Mouse (Mus musculus): Measurements from ENCODE around the gene Kcnb1.
"Not testable (repeated sequence)": the region's sequence is repeated elsewhere in the genome, so short reads cannot be mapped to it uniquely, and the experiment has no call there.

Kcnb1 gene

GRCm38 (mm10) chr2:167205918-167206629 lies 16.1 kb upstream of the Kcnb1 start:
- no peak for DNase-seq (ENCODE audit: low read depth, low spot score)

DNA sequence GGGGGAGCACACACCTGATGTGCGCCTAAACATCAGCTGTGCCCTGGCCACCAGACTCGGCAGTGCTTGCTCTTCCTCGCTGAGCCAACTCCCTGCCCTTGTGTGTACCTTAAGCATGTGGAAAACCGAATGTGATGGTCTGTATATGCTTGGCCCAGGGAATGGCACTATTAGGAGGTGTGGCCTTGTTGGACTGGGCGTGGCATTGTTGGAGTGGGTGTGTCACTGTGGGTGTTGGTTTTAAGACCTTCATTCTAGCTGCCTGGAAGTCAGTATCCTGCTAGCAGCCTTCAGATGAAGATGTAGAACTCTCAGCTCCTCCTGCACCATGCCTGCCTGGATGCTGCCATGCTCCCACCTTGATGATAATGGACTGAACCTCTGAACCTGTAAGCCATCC lies 14.7 kb upstream of the Kcnb1 start:
- DNase-seq (ENCODE audit: low read depth, low spot score), result not testable (repeated sequence)

GRCm38 (mm10) chr2:167203505-167204166 lies 13.7 kb upstream of the Kcnb1 start:
- no peak for DNase-seq (ENCODE audit: low read depth, low spot score)

GRCm38 (mm10) chr2:167201463-167202291 lies 11.7 kb upstream of the Kcnb1 start:
- no peak for DNase-seq (ENCODE audit: low read depth, low spot score)

DNA sequence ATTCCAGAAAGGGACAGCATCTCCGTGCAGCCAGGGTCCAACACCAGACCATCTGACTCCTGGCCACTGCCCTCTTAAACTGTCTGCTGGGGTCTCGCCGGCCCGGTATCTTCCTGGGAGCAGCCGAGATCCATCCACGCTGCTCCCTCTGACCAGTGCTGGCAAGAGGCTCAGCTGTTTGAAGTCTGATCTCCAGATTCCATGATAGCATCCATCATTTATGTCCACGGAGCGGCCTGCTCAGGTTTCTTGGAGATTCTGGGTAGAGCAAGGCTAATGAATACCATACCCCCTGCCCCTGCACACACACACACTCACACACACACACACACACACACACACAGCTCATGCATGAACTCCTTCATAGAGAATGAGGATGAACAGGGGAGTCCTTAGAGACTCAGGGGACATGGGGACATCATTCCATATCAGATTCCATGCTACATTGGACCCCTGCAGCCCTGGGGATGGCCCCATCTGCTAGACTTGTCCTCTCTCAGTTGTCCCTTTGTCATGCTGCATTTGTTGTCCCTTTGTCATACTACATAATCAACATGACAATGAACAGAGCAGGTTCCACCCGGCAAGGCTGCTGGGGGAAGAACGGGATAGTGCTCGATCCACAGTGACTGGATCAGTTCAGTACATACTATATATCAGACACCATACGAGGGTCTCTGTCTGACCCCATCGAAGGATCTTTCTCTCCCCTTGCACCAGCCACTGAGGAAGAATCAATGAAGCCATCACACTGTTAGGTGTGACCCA lies 8.9 kb upstream of the Kcnb1 start:
- no peak for DNase-seq (ENCODE audit: low read depth, low spot score)

- no peak for DNase-seq (ENCODE audit: low read depth, low spot score)
These were observed 3.4 kb upstream of the Kcnb1 start for GRCm38 (mm10) chr2:167193361-167193760.

DNA sequence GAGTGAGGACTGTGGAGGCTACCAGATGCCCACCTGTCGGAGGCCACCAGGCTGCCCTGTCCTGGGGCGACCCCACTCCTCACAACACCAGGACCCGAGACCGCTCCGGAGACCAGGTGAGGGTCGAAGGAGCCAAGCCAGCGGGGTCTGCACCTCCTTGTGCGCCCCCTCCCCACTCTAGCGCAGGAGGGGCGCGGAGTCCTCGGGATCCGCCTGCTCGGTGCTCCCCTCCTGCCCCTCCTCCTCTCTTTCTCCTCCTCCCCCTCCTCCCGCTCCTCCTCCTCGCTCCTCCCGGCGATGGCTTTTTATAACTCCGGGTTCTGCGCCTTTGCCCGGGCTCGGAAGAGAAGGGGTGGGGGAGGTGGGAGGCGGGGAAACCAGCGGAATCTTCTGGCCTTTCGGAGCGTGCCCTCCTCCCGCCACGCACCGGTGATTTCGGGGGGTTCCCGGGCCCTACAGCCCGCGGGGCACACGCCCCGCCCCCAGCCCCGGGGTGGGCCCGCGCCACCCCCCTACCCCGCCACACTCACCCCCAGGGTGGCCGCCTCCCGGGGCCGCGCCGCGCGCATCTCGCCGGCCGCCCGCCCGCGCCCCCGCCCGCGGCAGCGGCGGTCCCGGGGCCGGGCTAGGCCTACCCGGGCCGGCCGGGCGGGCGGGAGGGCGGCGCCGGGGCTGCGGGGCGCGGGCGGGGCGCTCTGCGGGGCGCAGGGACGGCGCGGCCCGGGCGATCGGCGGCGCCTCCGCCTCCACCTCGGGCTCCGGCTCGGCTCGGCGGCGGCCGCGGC lies 472 bp downstream of the Kcnb1 start:
- no peak for DNase-seq (ENCODE audit: low read depth, low spot score)

DNA sequence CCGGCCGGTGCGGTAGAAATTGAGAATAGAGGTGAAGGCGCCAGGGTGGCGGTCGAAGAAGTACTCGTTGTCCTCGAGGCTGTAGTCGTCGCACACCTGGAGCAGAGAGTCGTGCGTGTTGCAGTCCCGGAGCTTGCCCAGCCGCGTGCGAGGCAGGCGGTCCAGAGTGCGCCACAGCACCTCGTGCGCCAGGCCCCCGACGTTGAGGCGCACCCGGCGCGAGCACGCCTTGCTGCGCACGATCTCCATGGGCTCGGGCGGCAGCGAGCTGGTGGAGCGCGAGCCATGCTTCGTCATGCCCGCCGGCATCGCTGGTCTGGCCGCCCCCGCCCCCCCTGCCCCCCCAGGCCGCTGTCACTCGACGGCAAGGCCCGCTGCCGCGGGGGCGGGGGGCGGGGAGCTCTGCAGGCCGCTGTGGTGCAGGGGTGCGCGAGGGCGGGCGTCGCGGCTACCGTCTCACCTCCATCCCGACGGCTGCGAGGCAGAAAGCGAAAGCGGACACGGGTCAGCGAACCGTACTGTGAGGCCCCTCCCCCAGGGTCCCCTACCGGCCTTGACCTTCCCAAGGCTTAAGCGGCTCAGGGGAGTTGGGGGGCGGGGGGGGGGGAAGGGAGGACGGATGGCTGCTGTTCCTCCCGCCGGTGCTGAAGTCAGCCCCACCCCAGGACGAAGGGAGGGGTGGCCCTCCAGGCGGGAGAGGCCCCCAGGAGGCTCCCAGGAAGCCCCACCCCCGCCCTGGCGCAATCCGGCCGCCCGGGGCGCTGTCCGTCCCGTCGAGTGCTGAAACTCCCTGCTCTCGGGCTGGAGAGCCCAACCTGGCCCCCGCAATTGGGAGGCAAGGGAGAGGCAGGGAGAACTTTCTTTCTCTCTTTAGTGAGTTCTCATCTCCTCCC lies 1.4 kb downstream of the Kcnb1 start:
- DNase-seq (ENCODE audit: low read depth, low spot score), result peak; percentile 65

DNA sequence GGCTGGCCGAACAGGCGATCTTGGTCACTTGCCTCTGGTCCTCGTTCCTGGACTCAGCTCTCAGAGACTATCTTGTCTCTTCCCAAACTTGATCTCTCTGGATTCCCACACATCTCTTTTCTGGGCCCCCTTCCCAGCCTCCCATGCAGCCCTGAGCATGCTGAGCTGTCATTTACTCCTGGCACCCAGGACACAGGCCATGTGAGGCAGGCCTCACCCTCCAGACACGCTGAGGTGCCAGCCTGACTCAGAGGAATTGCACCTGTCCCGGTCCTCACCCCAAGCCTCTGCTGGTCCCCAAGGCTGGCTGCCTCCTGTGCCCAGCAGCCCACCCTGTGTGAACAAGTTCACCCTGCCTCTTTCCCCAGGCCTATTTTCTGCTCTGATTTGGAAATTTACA lies 2.8 kb downstream of the Kcnb1 start:
- no peak for DNase-seq (ENCODE audit: low read depth, low spot score)

GRCm38 (mm10) chr2:167186544-167186943 lies 3.4 kb downstream of the Kcnb1 start:
- DNase-seq (ENCODE audit: low read depth, low spot score), result no peak

DNA sequence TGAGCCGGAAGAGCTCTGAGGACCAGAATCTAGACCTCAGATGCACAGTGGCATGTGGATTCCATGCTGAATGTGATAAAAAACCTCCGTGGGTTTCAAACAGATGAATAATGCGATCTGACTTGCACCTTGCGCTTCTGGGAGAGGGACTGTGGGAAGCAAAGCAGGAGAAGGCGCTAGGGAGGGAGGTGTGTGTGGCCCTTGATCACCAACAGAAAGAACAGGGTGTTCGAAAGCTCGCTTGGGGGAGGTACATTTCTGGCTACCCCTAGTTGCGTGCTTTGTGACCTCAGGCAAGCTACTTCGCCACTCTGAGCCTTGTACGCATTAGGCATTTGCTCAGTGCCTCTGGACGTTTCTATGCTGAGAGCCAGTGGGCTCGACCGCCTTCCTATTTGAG lies 4.0 kb downstream of the Kcnb1 start:
- no peak for DNase-seq (ENCODE audit: low read depth, low spot score)

- DNase-seq (ENCODE audit: low read depth, low spot score), result no peak
These were observed 4.5 kb downstream of the Kcnb1 start for GRCm38 (mm10) chr2:167185432-167185831.

GRCm38 (mm10) chr2:167181662-167182389 lies 8.1 kb downstream of the Kcnb1 start:
- no peak for DNase-seq (ENCODE audit: low read depth, low spot score)

DNA sequence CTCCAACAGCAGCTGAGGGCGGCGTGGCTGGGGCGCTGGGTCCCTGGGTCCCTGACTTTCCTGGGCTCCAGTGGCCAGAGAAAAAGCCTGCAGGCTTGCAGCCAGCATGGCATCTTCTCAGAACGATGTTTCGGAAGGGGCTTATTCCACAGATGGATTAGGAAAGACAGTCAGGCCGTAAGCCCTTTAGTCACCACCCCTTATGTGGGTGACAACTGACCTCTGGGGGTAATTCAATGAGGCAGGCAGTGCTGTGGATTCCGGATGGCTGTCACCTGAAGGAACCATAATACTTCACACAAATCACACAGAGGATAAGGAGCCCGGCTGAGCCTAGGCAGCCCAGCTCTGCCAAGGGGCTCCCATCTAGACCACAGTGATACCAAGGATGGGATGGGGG lies 8.9 kb downstream of the Kcnb1 start:
- DNase-seq (ENCODE audit: low read depth, low spot score), result no peak

DNA sequence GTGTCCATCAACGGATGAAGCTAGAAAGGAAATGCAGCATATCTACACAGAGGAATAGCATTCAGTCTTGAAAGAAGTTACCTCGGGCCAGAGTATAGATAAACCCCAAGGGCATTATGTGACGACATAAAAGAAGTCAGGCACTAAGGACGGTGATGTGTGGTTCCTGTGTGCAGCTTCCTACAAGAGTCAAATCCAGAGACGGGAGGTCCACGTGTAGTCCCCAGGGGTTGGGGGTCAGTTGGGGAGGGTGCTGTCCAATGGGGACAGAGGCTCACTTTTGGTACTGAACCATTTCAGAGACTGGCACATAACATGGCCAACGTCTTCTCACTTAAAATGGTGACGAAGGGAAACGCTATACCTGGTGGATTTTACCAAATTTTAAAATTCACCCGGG lies 10.7 kb downstream of the Kcnb1 start:
- no peak for DNase-seq (ENCODE audit: low read depth, low spot score)

GRCm38 (mm10) chr2:167177231-167177641 lies 12.7 kb downstream of the Kcnb1 start:
- DNase-seq (ENCODE audit: low read depth, low spot score), result no peak

GRCm38 (mm10) chr2:167175284-167175683 lies 14.7 kb downstream of the Kcnb1 start:
- DNase-seq (ENCODE audit: low read depth, low spot score), result no peak

DNA sequence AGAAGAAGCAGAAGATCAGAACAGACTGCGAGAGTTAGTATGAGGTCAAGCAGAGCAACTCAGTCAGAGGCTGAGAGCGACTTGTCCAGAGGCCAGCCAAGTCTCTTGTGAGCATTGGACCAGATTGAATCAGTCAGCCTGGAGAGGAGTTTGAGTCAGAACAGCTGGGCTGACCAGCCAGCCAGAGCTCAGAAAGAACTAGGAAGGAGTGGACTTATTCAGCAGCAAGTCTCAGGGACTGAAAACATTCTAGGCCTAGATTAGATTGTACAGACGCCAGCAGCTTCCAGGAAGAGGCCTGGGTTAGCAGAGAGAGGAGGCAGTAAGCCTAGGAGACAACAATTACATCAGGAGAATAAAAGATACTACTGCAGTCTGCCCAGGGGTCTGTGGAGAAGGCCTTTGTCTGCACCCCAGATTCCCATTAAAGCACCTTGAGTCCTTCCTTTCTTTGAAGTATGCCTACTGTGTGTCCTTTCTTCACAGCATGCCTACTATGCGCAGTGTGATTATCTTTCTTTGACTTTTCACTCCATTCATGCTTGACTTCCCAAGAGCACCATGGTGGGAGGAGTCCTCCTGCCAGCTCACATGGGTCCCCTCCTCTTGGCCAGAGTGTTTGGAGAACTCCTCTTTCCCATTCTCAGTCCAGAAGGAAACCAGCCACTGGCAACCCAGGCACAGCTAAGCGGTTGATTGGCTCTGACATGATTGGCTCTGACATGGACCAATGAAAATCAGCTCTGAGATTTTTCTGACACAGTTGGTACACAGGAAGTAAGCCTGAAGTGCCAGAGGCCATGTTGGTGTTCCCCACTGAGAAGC lies 16.7 kb downstream of the Kcnb1 start:
- DNase-seq (ENCODE audit: low read depth, low spot score), result no peak

Data from WW6 (cell line).